Mouse (Mus musculus) liver, postnatal 0 days (tissue): ENCODE measurements around the gene Nlrx1. TPM values are rescaled to one million over a fixed set of nuclear protein-coding genes. Genes with fewer than 3 reads are reported as not detected.
"Not testable (repeated sequence)": the region's sequence is repeated elsewhere in the genome, so short reads cannot be mapped to it uniquely, and the experiment has no call there.

Experiments used
- ATAC-seq: fragments of 200-750 bp; cut with Nextera tagmentation; 2 replicates; pipeline ENCODE4 v1.8.0; 2017; ENCODE audit warnings: mild to moderate bottlenecking, moderate library complexity
- DNase-seq: peaks from one replicate; pipeline ENCODE4 v3.0.0-alpha.2; 2016
- H3K27ac ChIP-seq: fragments of 300-500 bp; sonication (generic); 2 replicates; pipeline ENCODE4 v1.5.1; 2014; ENCODE audit warnings: antibody characterized with exemption, moderate library complexity, mild to moderate bottlenecking, low read depth
- H3K27me3 ChIP-seq: fragments of 300-500 bp; sonication (generic); 2 replicates; pipeline ENCODE4 v1.6.1; 2014; ENCODE audit warnings: low read length, control low read depth, mixed read lengths; ENCODE audit not compliant: insufficient read depth
- H3K36me3 ChIP-seq: fragments of 300-500 bp; sonication (generic); replicated peaks from 2 replicates; pipeline ENCODE4 v1.6.1; 2014; ENCODE audit warnings: mild to moderate bottlenecking, control low read depth, low read length, moderate library complexity, mixed read lengths; ENCODE audit not compliant: insufficient read depth
- H3K4me1 ChIP-seq: fragments of 300-500 bp; sonication (generic); 2 replicates; pipeline ENCODE4 v1.6.1; 2014; ENCODE audit warnings: antibody characterized with exemption, mild to moderate bottlenecking, control low read depth; ENCODE audit not compliant: insufficient read depth
- H3K4me2 ChIP-seq: fragments of 300-500 bp; sonication (generic); 2 replicates; pipeline ENCODE4 v1.6.1; 2014; ENCODE audit warnings: low read depth, mild to moderate bottlenecking, low read length, moderate library complexity, mixed read lengths
- H3K4me3 ChIP-seq: fragments of 300-500 bp; sonication (generic); 2 replicates; pipeline ENCODE4 v1.5.1; 2014; ENCODE audit warnings: low read depth, low read length
- H3K9ac ChIP-seq: fragments of 300-500 bp; sonication (generic); replicated peaks from 2 replicates; pipeline ENCODE4 v1.6.1; 2014; ENCODE audit warnings: mild to moderate bottlenecking, moderate library complexity
- H3K9me3 ChIP-seq: fragments of 300-500 bp; sonication (generic); 2 replicates; pipeline ENCODE4 v1.6.1; 2016; ENCODE audit warnings: mild to moderate bottlenecking, control low read depth, low read length, mixed read lengths
- CTCF ChIP-seq: sonication (generic); IDR thresholded peaks from 2 replicates; pipeline ENCODE4 v1.5.1; 2016; ENCODE audit warnings: antibody characterized with exemption, low read depth
- EP300 ChIP-seq: IDR thresholded peaks from 2 replicates; pipeline ENCODE4 v1.6.1; 2016; ENCODE audit warnings: antibody characterized with exemption, low read depth, mild to moderate bottlenecking
- WGBS: fragments of 180-500 bp; shearing (Covaris S2); extraction: QIAGEN DNeasy Blood & Tissue Kit; methylation state at CpG from one replicate; pipeline ENCODE4 v1.1.7; 2014; ENCODE audit not compliant: insufficient replicate concordance; 5-methylcytosine and 5-hydroxymethylcytosine counted together
- polyA plus RNA-seq: library from polyadenylated mRNA; unstranded; fragments of >200 nt; fragmentation: Nextera tagmentation; extraction: Ambion mirVana; gene quantifications from 2 replicates; pipeline ENCODE4 v1.2.1, GENCODE M21; 2015

Gene Nlrx1
- polyA plus RNA-seq, 1 experiment from 2014 or later: 5.6 TPM

DNA sequence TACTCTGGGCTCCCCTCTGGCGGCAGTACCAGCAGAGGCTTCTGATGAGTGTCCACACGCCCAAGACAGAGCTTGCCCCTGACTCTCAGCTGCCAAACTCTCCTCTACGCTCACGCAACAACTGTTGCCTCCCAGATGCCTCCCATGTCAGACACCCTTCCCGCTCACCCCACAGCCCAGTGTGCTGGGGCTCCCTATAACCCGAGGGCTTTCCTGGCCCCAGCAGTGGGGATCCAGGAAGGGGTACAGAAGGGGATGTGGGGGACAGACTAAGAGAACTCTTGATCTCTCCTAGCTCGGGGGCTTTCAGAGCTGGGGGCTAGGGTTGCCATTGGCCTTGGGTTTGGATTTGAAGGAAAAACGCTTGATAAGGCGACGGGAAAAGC, 42.3 kb upstream of the Nlrx1 start:
- whole genome bisulfite sequencing: 49% methylated on average over 10 of the region's 10 CpGs
- Histone ChIP-seq H3K36me3 (peaks cover 44% of the 10 kb centered on the region), H3K27ac (no peak overlapping the region), H3K9me3 (no peaks in the 10 kb centered on the region), H3K9ac (no peak overlapping the region), H3K4me3 (no peak overlapping the region), H3K27me3 (no peaks in the 10 kb centered on the region), H3K4me2 (0 out of 2 replicates have a peak overlapping the region, but pooled peaks have one; percentile 4), H3K4me1 (peaks cover 21% of the 10 kb centered on the region)
- TF ChIP-seq EP300 (no peak), CTCF (no peak)
- ATAC-seq (no peak), DNase-seq (no peak)

DNA sequence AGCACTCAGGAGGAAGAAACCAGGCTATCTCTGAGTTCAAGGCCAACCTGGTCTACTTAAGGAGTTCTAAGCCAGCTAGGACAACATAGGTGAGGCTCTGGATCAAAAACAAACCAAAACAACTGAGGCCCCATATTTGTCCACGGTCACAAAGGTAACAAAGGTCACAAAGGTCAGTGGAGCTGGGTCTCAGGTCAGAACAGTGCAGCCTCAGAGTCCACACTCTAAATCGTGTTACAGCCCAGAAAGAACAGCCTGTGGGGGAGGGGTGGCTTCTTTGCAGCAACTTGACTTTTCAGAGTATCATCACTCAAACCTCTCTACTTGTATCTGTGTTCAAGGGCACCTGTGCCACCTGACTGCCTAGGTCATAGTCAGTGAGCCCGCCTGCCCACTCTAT, 41.4 kb upstream of the Nlrx1 start:
- whole genome bisulfite sequencing: 55% methylated on average over 3 of the region's 3 CpGs
- H3K9me3 ChIP-seq: no peaks in the 10 kb centered on the region
- TF ChIP-seq CTCF (no peak), EP300 (no peak)
- no peak for DNase-seq
- H3K27me3 ChIP-seq: no peaks in the 10 kb centered on the region
- peaks cover 34% of the 10 kb centered on the region for H3K36me3 ChIP-seq
- H3K4me1 ChIP-seq: peaks cover 21% of the 10 kb centered on the region
- H3K27ac ChIP-seq: peak overlapping the region; percentile 44; the same call in 1 of the 2 replicates
- H3K4me3 ChIP-seq: no peak overlapping the region
- no peak overlapping the region for H3K9ac ChIP-seq
- no peak for ATAC-seq
- no peak overlapping the region for H3K4me2 ChIP-seq

DNA sequence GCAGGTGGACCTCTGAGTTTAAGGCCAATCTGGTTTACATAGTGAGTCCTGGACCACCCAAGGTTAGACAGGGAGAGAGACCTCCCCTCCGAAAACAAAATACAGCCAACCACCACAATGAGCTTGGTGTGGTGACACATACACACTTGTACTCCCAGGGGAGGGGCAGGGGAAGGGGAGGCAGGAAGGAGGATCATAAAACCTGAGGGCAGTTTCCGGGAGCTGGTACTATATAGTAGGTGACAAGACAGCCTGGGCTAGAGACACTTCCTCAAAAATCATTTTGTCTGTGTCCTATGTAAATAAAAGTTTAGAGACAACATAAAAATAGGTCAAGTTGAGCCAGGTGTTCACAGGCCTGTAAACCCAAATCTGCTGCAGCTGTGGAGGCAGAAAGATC, 38.8 kb upstream of the Nlrx1 start:
- TF ChIP-seq CTCF (no peak), EP300 (no peak)
- H3K4me2 ChIP-seq: no peak overlapping the region
- H3K9me3 ChIP-seq: no peaks in the 10 kb centered on the region
- DNase-seq: no peak
- H3K27ac ChIP-seq: peak overlapping the region; percentile 8; the same call in 1 of the 2 replicates
- no peak for ATAC-seq
- H3K27me3 ChIP-seq: no peaks in the 10 kb centered on the region
- WGBS: 69% methylated on average over 2 of the region's 2 CpGs
- peaks cover 29% of the 10 kb centered on the region for H3K4me1 ChIP-seq
- no peak overlapping the region for H3K4me3 ChIP-seq
- no peak overlapping the region for H3K9ac ChIP-seq
- H3K36me3 ChIP-seq: peaks cover 26% of the 10 kb centered on the region

DNA sequence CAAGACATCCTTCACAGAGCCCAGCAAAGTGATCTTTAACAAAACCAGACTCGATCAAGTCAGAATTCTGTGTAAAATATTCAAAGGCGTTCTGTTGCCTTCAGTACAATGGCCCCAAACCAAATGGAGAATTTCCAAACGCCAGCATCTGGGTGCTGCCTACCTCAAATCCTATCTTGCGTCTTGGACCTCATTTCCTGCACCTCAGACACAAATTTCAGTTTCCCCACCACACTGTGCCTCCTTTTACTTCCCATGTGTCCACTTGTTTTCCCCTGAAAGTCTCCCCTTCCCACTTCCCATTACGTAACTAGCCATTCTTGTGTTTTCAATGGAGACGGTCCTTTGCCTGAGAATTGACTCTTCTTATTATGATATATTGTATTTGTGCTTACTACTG, 38.1 kb upstream of the Nlrx1 start:
- no peak overlapping the region for H3K4me3 ChIP-seq
- H3K27me3 ChIP-seq: no peaks in the 10 kb centered on the region
- TF ChIP-seq CTCF: no peak
- no peak overlapping the region for H3K27ac ChIP-seq
- peaks cover 26% of the 10 kb centered on the region for H3K36me3 ChIP-seq
- peaks cover 25% of the 10 kb centered on the region for H3K4me1 ChIP-seq
- no peaks in the 10 kb centered on the region for H3K9me3 ChIP-seq
- DNase-seq: no peak
- H3K9ac ChIP-seq: no peak overlapping the region
- no peak overlapping the region for H3K4me2 ChIP-seq
- ATAC-seq: no peak
- 83% methylated on average over 6 of the region's 6 CpGs for WGBS

DNA sequence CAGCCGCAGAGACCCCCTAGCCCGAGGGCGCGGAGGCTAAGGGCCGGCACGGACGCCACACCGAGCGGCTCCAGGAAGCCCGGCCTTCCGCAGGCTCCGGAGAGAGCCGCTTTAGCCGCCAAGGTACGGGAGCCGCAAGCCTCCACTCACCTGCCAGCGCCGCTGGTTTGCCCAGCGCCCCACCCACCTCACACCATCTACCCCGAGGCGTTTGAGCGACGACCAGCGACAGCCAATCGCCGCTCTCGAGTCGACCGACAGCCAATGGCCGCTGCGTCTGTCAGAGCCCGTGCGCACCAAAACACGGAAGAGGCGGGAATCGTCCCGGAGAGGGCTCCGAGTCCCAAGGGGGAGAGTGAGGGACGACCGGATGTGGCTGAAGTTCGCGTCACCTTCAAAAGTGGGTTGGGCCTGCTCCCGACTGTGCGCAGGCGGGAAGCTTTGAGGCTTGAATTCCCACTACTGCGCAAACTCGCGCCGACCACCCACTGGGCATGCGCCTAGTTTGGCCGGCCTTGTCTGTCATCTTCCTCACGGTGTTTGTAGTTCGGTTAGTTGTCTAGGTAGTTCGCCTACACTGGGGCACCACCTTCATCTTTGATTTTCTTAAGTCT, 37.2 kb upstream of the Nlrx1 start, which contains the start of gene Hinfp:
Gene Hinfp, minus strand, starts transcription at position 206 of the 614 bp plus-strand sequence.
- under 1% methylated on average over 53 of the region's 54 CpGs for WGBS
- H3K9ac ChIP-seq: peak within 1 kb of the TSS; percentile 94
- no peaks in the 10 kb centered on the region for H3K27me3 ChIP-seq
- no peaks in the 10 kb centered on the region for H3K9me3 ChIP-seq
- DNase-seq: peak; percentile 98
- H3K4me3 ChIP-seq: peak within 1 kb of the TSS; percentile 89
- H3K4me1 ChIP-seq: peaks cover 21% of the 10 kb centered on the region
- TF ChIP-seq CTCF (no peak), EP300 (peak; percentile 64; the same call in 1 of the 2 replicates)
- peak; percentile 99 for ATAC-seq
- H3K36me3 ChIP-seq: peaks cover 28% of the 10 kb centered on the region
- peak within 1 kb of the TSS; percentile 86 for H3K4me2 ChIP-seq
- H3K27ac ChIP-seq: peak within 1 kb of the TSS; percentile 91

DNA sequence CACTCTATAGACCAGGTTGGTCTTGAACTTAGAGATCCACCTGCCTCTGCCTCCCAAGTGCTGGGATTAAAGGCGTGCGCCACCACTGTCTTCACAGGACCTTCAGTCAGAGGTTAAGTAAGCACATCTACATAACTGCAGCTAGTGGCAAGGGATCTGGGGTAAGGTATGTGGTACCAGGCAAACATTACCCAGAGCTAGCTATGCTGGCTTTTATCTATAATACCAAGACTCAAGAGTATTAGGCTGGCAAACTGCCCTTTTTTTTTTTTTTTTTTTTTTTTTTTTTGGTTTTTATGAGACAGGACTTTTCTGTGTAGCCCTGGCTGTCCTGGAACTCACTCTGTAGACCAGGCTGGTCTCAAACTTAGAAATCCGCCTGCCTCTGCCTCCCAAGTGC, 31.6 kb upstream of the Nlrx1 start:
- H3K4me2 ChIP-seq, H3K4me1 ChIP-seq, H3K4me3 ChIP-seq, H3K9me3 ChIP-seq, H3K9ac ChIP-seq, ATAC-seq, H3K27me3 ChIP-seq, DNase-seq: not testable (repeated sequence)
- 85% methylated on average over 3 of the region's 3 CpGs for WGBS
- H3K36me3 ChIP-seq: peaks cover 75% of the 10 kb centered on the region
- 0 out of 2 replicates have a peak overlapping the region, but pooled peaks have one; percentile 8 for H3K27ac ChIP-seq
